Mouse (Mus musculus) neural tube, embryonic 12.5 days (tissue): ENCODE measurements around the gene Fgfr2. TPM values are rescaled to one million over a fixed set of nuclear protein-coding genes. Genes with fewer than 3 reads are reported as not detected.

ENCODE experiments used
- ATAC-seq: fragments of 200-750 bp; cut with Nextera tagmentation; 2 replicates; pipeline ENCODE4 v1.8.0; 2017; ENCODE audit warnings: low read depth, mild to moderate bottlenecking, moderate TSS enrichment, moderate library complexity; ENCODE audit not compliant: low FRiP score
- H3K27ac ChIP-seq: fragments of 300-500 bp; sonication (generic); 2 replicates; pipeline ENCODE4 v1.5.1; 2016
- H3K27me3 ChIP-seq: fragments of 300-500 bp; sonication (generic); replicated peaks from 2 replicates; pipeline ENCODE4 v1.6.1; 2016; ENCODE audit warnings: mild to moderate bottlenecking
- H3K36me3 ChIP-seq: fragments of 300-500 bp; sonication (generic); 2 replicates; pipeline ENCODE4 v1.6.1; 2016; ENCODE audit warnings: mild to moderate bottlenecking
- H3K4me1 ChIP-seq: fragments of 300-500 bp; sonication (generic); 2 replicates; pipeline ENCODE4 v1.6.1; 2016
- H3K4me2 ChIP-seq: fragments of 300-500 bp; sonication (generic); replicated peaks from 2 replicates; pipeline ENCODE4 v1.6.1; 2016; ENCODE audit warnings: mild to moderate bottlenecking
- H3K4me3 ChIP-seq: fragments of 300-500 bp; sonication (generic); 2 replicates; pipeline ENCODE4 v1.5.1; 2016
- H3K9ac ChIP-seq: fragments of 300-500 bp; sonication (generic); 2 replicates; pipeline ENCODE4 v1.6.1; 2016; ENCODE audit warnings: mild to moderate bottlenecking
- H3K9me3 ChIP-seq: fragments of 300-500 bp; sonication (generic); 2 replicates; pipeline ENCODE4 v1.6.1; 2016; ENCODE audit warnings: mild to moderate bottlenecking
- WGBS: fragments of 180-500 bp; shearing (Covaris S2); methylation state at CpG from one replicate; pipeline ENCODE4 v1.1.7; 2016; 5-methylcytosine and 5-hydroxymethylcytosine counted together
- polyA plus RNA-seq: library from polyadenylated mRNA; unstranded; fragments of >200 nt; fragmentation: Nextera tagmentation; extraction: Ambion mirVana; gene quantifications from 2 replicates; pipeline ENCODE4 v1.2.1, GENCODE M21; 2016

Fgfr2 gene
- polyA plus RNA-seq, 1 experiment from 2014 or later: 65.0 TPM

- peaks cover 69% of the 10 kb centered on the region for H3K36me3 ChIP-seq
- no peaks in the 10 kb centered on the region for H3K4me1 ChIP-seq
- H3K27ac ChIP-seq: no peak overlapping the region
- no peak overlapping the region for H3K4me3 ChIP-seq
- H3K9ac ChIP-seq: no peak overlapping the region
- H3K27me3 ChIP-seq: no peaks in the 10 kb centered on the region
- no peak for ATAC-seq
- no peaks in the 10 kb centered on the region for H3K9me3 ChIP-seq
- 93% methylated on average over 14 of the region's 14 CpGs for WGBS
- no peak overlapping the region for H3K4me2 ChIP-seq
These were observed 131.8 kb downstream of the Fgfr2 start for GRCm38 (mm10) chr7:132991240-132991900.

- ATAC-seq: no peak
- Histone ChIP-seq H3K9ac (no peak overlapping the region), H3K27me3 (no peaks in the 10 kb centered on the region), H3K4me3 (no peak overlapping the region), H3K27ac (no peak overlapping the region), H3K36me3 (peaks cover 62% of the 10 kb centered on the region), H3K4me1 (no peaks in the 10 kb centered on the region), H3K9me3 (no peaks in the 10 kb centered on the region), H3K4me2 (no peak overlapping the region)
- WGBS: 92% methylated on average over 5 of the region's 5 CpGs
These were observed 133.3 kb downstream of the Fgfr2 start for GRCm38 (mm10) chr7:132989839-132990238.

- no peak overlapping the region for H3K27ac ChIP-seq
- H3K9ac ChIP-seq: no peak overlapping the region
- ATAC-seq: no peak
- 50% methylated on average over 3 of the region's 3 CpGs for WGBS
- no peaks in the 10 kb centered on the region for H3K27me3 ChIP-seq
- H3K36me3 ChIP-seq: peaks cover 40% of the 10 kb centered on the region
- no peak overlapping the region for H3K4me2 ChIP-seq
- H3K9me3 ChIP-seq: no peaks in the 10 kb centered on the region
- H3K4me3 ChIP-seq: no peak overlapping the region
- H3K4me1 ChIP-seq: no peaks in the 10 kb centered on the region
These were observed 140.5 kb downstream of the Fgfr2 start for GRCm38 (mm10) chr7:132982639-132983038.

GRCm38 (mm10) chr7:132977981-132978380 is 145.2 kb downstream of the Fgfr2 start:
- H3K4me3 ChIP-seq: no peak overlapping the region
- H3K4me1 ChIP-seq: no peaks in the 10 kb centered on the region
- 92% methylated on average over 2 of the region's 2 CpGs for WGBS
- H3K27ac ChIP-seq: no peak overlapping the region
- H3K36me3 ChIP-seq: peaks cover 23% of the 10 kb centered on the region
- no peak overlapping the region for H3K4me2 ChIP-seq
- H3K27me3 ChIP-seq: no peaks in the 10 kb centered on the region
- no peak overlapping the region for H3K9ac ChIP-seq
- H3K9me3 ChIP-seq: no peaks in the 10 kb centered on the region
- no peak for ATAC-seq

GRCm38 (mm10) chr7:132976079-132976478 is 147.1 kb downstream of the Fgfr2 start:
- WGBS: 82% methylated on average over 2 of the region's 2 CpGs

GRCm38 (mm10) chr7:132972079-132972478 is 151.1 kb downstream of the Fgfr2 start:
- no peak for ATAC-seq
- H3K36me3 ChIP-seq: peaks cover 4% of the 10 kb centered on the region; the same call in 1 of the 2 replicates
- no peak overlapping the region for H3K4me3 ChIP-seq
- 96% methylated on average over 2 of the region's 2 CpGs for WGBS
- no peak overlapping the region for H3K4me2 ChIP-seq
- H3K27ac ChIP-seq: no peak overlapping the region
- no peaks in the 10 kb centered on the region for H3K4me1 ChIP-seq
- no peak overlapping the region for H3K9ac ChIP-seq
- no peaks in the 10 kb centered on the region for H3K9me3 ChIP-seq
- no peaks in the 10 kb centered on the region for H3K27me3 ChIP-seq

More at GRCm38 (mm10) chr7:132976079-132976478, 147.1 kb downstream of the Fgfr2 start:
- ATAC-seq: no peak
- peaks cover 11% of the 10 kb centered on the region; the same call in 1 of the 2 replicates for H3K36me3 ChIP-seq
- no peak overlapping the region for H3K4me3 ChIP-seq
- no peak overlapping the region for H3K9ac ChIP-seq
- H3K27ac ChIP-seq: no peak overlapping the region
- no peaks in the 10 kb centered on the region for H3K9me3 ChIP-seq
- H3K4me2 ChIP-seq: no peak overlapping the region
- no peaks in the 10 kb centered on the region for H3K27me3 ChIP-seq
- no peaks in the 10 kb centered on the region for H3K4me1 ChIP-seq

- no peak overlapping the region for H3K4me2 ChIP-seq
- no peak for ATAC-seq
- H3K4me3 ChIP-seq: no peak overlapping the region
- no peak overlapping the region for H3K9ac ChIP-seq
- no peaks in the 10 kb centered on the region for H3K27me3 ChIP-seq
- H3K36me3 ChIP-seq: no peaks in the 10 kb centered on the region; the same call in 1 of the 2 replicates
- H3K4me1 ChIP-seq: no peaks in the 10 kb centered on the region
- 84% methylated on average over 2 of the region's 2 CpGs for WGBS
- H3K9me3 ChIP-seq: no peaks in the 10 kb centered on the region
- H3K27ac ChIP-seq: no peak overlapping the region
These were observed 157.4 kb downstream of the Fgfr2 start for GRCm38 (mm10) chr7:132965707-132966106.

GRCm38 (mm10) chr7:132964395-132964794 is 158.8 kb downstream of the Fgfr2 start:
- H3K4me3 ChIP-seq: no peak overlapping the region
- no peaks in the 10 kb centered on the region for H3K9me3 ChIP-seq
- no peaks in the 10 kb centered on the region for H3K4me1 ChIP-seq
- no peak overlapping the region for H3K4me2 ChIP-seq
- H3K27me3 ChIP-seq: no peaks in the 10 kb centered on the region
- no peaks in the 10 kb centered on the region; the same call in 1 of the 2 replicates for H3K36me3 ChIP-seq
- ATAC-seq: no peak
- 87% methylated on average over 3 of the region's 3 CpGs for WGBS
- H3K27ac ChIP-seq: no peak overlapping the region
- no peak overlapping the region for H3K9ac ChIP-seq

GRCm38 (mm10) chr7:132950613-132951012 is 172.5 kb downstream of the Fgfr2 start:
- 96% methylated on average over 3 of the region's 3 CpGs for WGBS
- Histone ChIP-seq H3K9ac (no peak overlapping the region), H3K9me3 (no peaks in the 10 kb centered on the region), H3K4me1 (no peaks in the 10 kb centered on the region), H3K27ac (no peak overlapping the region), H3K36me3 (no peaks in the 10 kb centered on the region), H3K4me3 (no peak overlapping the region), H3K4me2 (no peak overlapping the region), H3K27me3 (no peaks in the 10 kb centered on the region)
- no peak for ATAC-seq

- Histone ChIP-seq H3K4me3 (no peak overlapping the region), H3K36me3 (no peaks in the 10 kb centered on the region), H3K9ac (no peak overlapping the region), H3K4me2 (no peak overlapping the region), H3K27ac (no peak overlapping the region), H3K9me3 (no peaks in the 10 kb centered on the region), H3K4me1 (no peaks in the 10 kb centered on the region), H3K27me3 (no peaks in the 10 kb centered on the region)
- no peak for ATAC-seq
- WGBS: 86% methylated on average over 4 of the region's 4 CpGs
These were observed 173.2 kb downstream of the Fgfr2 start for GRCm38 (mm10) chr7:132949968-132950367.

- 93% methylated on average over 2 of the region's 2 CpGs for WGBS
These were observed 182.6 kb downstream of the Fgfr2 start for GRCm38 (mm10) chr7:132940569-132940968.

GRCm38 (mm10) chr7:132939118-132939517 is 184.0 kb downstream of the Fgfr2 start:
- WGBS: 85% methylated on average over 2 of the region's 2 CpGs
- Histone ChIP-seq H3K27me3 (no peaks in the 10 kb centered on the region), H3K4me1 (no peaks in the 10 kb centered on the region), H3K9ac (no peak overlapping the region), H3K4me3 (no peak overlapping the region), H3K4me2 (no peak overlapping the region), H3K27ac (no peak overlapping the region), H3K36me3 (no peaks in the 10 kb centered on the region), H3K9me3 (no peaks in the 10 kb centered on the region)
- no peak for ATAC-seq

More at GRCm38 (mm10) chr7:132940569-132940968, 182.6 kb downstream of the Fgfr2 start:
- no peaks in the 10 kb centered on the region for H3K36me3 ChIP-seq
- H3K27me3 ChIP-seq: no peaks in the 10 kb centered on the region
- no peak overlapping the region for H3K27ac ChIP-seq
- no peak for ATAC-seq
- H3K9ac ChIP-seq: no peak overlapping the region
- no peak overlapping the region for H3K4me2 ChIP-seq
- H3K4me3 ChIP-seq: no peak overlapping the region
- H3K4me1 ChIP-seq: no peaks in the 10 kb centered on the region
- no peaks in the 10 kb centered on the region for H3K9me3 ChIP-seq

- no peak overlapping the region for H3K9ac ChIP-seq
- peaks cover 10% of the 10 kb centered on the region for H3K4me1 ChIP-seq
- no peaks in the 10 kb centered on the region for H3K27me3 ChIP-seq
- H3K9me3 ChIP-seq: no peaks in the 10 kb centered on the region
- ATAC-seq: no peak
- H3K36me3 ChIP-seq: no peaks in the 10 kb centered on the region
- no peak overlapping the region for H3K4me2 ChIP-seq
- H3K4me3 ChIP-seq: no peak overlapping the region
- H3K27ac ChIP-seq: no peak overlapping the region
These were observed 188.4 kb downstream of the Fgfr2 start for GRCm38 (mm10) chr7:132934743-132935142.
